Mouse (Mus musculus) frontal cortex, postnatal 25 days (tissue): Measurements from ENCODE around the gene Fgfr2.
A peak's percentile ranks its signal among the peaks of the same experiment; 100 is the strongest.

Experiments
- DNase-seq, 2 experiments: peaks; one replicate each; pipeline ENCODE4 v3.0.0; 2022; ENCODE audit warnings: low spot score in 2 of 2

Fgfr2 gene

GRCm38 (mm10) chr7:131551931-131552741 lies 1571.0 kb downstream of the Fgfr2 start:
- no peak for DNase-seq

- DNase-seq, result no peak
Measured at GRCm38 (mm10) chr7:131551471-131551870, 1571.7 kb downstream of the Fgfr2 start.

DNA sequence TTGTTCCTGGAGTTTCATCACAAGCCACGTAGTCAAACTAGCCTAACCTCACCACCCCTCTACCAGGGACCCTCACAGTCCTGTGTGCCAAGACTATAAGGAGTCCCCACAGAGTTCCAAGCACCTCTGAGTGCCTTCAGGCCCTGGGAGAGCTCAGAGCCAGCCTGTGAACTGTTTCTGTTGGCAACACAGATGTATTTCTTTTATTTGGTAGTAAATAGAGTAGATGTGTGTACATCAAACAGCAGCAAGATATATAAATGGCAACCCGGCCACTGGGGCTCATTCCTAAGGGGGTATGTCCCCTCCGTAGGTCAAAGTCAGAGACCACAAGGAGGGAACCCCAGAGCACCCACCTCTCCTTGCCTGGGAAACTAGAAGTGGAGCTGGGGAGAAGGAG lies 1574.7 kb downstream of the Fgfr2 start, which contains the start of gene Hmx2:
Gene Hmx2 (plus strand): TSS at position 301 of the 400 bp plus-strand sequence.
- DNase-seq, result no peak

GRCm38 (mm10) chr7:131547481-131547880 lies 1575.7 kb downstream of the Fgfr2 start:
- no peak for DNase-seq

GRCm38 (mm10) chr7:131546423-131546822 lies 1576.7 kb downstream of the Fgfr2 start:
- DNase-seq, result no peak

DNA sequence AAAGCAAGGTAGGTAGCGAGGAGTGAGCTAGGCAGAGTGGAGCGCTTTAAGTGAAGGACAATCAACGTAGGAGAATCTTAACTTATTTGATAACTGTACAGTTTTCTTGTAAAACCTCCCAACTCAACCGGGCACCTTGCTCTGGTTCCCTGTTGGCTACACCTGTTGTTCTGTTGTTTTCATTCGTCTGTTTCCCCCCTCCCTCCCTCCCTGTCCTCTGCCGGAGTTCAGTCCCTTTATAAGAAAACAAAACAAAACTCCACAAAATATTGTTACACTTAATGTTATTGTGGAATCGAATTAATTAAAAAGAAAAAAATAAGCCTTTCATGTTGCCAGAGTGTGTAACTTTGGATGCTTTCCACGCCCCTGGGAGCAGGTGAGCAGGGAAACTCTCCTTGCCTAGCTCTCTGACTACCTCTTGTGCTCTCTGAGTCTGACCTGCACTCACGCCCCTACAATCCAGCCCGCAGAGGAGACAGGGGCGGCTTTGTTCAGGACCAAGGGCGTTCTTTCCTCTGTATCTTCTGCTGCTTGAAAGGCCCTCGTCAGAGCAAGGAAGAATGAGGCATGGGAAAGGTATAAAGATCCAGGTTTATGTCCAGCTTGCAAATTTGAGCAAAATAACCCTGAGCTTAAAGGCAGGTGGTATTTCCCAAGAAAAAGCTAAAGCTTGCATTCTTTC lies 1577.3 kb downstream of the Fgfr2 start:
- no peak for DNase-seq

GRCm38 (mm10) chr7:131544871-131545270 lies 1578.3 kb downstream of the Fgfr2 start:
- no peak for DNase-seq

- DNase-seq, result no peak
Measured at GRCm38 (mm10) chr7:131543623-131544481, 1579.3 kb downstream of the Fgfr2 start.

DNA sequence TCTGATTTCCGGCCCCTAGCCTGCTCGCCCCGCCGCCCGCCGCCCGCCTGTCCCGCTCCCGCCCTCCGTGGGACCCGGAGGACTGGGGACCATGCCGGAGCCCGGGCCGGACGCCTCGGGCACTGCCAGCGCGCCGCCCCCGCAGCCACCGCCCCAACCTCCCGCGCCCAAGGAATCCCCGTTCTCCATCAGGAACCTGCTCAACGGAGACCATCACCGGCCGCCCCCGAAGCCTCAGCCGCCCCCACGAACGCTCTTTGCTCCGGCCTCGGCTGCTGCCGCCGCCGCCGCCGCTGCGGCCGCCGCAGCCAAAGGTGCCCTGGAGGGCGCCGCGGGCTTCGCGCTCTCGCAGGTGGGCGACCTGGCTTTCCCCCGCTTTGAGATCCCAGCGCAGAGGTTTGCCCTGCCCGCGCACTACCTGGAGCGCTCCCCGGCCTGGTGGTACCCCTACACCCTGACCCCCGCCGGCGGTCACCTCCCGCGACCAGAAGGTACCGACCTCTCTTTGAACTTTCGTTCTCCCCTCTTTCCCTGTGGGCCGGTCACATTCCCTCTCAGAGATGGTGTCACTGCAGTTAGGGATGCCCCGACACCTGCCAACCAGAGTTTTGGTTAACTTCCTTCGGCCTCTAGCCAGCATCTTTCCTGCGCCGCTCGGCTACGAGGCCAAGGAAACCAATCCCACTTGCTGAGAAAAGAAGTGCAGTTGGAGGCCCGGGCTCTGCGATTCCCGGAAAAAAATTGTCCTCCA lies 1580.1 kb downstream of the Fgfr2 start:
- DNase-seq, result no peak

- no peak for DNase-seq
Measured at GRCm38 (mm10) chr7:131542115-131542871, 1580.9 kb downstream of the Fgfr2 start, which contains the start of gene Hmx3. Gene Hmx3, plus strand, starts transcription at chr7:131542867.

DNA sequence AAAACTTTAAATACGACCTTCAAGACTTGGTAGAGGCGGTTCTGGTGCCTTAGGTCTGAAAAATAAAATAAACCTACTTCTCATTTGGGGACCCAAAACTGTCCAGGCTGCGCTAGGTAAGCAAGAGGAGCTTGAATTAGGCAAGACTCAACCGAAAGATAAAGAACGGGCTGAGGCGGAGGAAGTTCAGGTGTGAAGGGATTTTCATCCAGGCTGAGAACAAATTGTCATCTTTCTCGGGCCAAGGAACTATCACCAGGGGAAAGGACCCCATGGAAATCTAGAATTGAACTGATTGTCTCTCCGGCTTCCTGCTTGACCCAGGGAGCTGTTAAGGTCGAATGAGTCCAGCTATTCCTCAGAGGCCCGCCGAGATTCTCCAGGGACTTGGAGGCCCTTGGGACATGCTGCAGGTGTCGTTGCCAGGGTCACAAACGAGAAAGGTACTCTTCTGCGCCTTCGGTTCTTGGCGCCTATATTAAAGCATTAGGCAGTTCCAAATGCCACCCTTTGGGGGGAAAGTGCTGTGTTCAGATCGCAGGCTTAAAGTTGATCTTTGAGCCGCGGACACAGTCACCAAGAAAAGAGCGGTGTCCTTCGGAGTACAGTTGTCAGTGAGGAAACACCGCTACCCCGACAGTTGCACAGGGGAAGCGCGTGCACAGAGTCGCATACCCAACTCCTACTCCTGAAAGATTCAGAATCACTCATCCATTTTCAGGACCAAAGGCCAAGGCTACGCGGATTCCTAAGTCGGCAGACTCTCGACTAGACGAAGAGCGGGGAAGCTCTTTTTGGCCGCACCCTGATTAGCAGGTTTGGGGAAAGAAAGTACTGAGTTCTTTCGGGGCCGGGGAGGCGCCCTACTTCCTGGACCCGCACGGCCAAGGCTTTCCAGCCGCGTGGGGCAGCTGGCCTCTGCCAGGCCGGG lies 1581.7 kb downstream of the Fgfr2 start:
- DNase-seq, result no peak

DNA sequence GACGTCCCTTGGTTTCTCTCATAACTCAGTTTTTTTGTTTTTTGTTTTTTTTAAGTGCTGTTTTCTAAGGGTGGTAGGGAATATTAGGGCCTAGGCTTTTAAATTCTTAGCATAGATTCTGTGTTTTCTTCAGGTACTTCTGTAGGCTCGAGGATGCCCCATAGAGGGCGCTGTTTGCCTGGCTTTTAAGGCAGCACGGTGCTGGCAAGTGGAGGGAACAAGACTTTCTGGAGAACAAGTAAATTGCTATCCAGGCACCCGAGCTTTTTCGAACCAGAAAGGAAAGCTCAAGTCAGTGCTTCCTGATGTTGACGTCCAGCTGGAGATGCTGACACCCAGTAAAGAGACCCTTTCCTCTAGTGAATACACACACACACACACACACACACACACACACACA lies 1583.2 kb downstream of the Fgfr2 start:
- DNase-seq, result peak; percentile 78 to 79

- DNase-seq, result no peak
Measured at GRCm38 (mm10) chr7:131503739-131504138, 1619.4 kb downstream of the Fgfr2 start.

DNA sequence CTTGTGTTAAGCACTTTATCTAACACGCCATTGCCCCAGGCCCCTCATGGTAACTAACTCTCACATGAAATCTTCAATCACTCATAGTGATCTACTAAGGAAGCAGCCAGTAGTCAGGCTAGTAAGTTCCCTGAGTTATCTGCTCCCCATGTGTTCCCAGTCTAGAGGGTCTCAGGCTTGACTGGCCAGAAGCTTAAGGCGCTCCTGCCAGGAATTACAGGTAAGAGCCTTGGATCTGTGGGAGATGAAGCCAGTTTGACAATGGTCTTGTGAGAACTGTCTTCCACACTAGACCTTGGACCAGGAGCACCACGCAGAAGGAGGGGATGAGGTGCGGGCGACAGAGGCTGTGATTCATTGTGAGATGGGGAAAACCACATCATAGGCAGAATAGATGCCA lies 1644.7 kb downstream of the Fgfr2 start:
- DNase-seq, result no peak

DNA sequence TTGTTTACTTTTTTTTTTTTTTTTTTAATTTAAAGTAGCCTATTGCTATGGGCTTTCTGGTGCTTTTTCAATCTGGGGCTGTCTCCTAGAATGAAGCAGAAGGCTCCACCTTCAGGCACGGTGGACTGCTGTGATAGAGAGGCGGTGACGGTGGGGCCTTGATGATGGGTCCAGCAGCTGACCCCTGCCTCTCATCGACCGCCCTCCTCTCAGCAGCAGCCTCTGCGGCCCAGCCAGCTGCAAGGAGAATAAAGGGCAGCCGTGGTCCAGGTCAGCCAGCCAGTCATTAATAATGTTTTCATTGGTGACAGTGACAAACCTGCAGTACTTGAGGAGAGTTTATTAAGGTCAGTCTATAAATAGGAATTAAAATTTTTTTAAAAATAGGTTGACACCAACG lies 1646.0 kb downstream of the Fgfr2 start:
- DNase-seq, result no peak

DNA sequence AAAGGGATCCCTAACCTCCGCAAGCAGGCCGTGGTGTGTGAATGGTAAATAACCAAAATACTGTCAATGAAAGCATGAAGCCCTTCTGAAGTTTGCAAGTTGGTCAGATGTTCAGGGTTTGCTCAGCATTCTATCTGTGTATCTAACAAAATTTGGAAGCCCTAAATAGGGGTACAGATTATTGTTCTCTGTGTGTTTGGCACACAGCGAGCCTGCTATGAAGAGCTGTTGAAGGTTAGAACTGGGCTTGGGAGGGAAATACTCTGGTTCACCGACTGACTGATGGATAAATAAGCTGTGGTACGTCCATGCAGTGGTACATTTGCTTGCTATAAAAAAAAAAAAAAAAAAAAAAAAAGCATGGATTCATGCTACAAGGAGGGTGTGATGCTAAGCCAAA lies 1651.6 kb downstream of the Fgfr2 start:
- DNase-seq, result no peak

DNA sequence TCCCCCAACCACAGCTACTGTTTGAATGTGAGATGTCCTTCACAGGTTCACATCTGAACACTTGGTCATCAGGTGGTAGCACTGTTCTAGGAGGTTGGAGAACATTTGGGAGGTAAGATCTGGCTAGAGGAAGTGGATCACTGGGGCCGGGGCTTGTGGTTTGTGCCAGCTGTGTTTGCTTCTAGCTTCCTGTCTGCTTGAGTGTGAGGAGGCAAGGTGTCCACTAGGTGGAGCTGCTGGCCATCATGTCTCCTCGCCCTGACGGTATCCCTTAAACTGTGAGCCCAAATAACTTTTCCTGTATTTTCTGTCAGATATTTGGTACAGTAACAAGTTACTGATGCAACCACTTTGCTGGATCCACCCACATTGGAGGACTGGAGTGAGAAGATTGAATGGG lies 1653.6 kb downstream of the Fgfr2 start:
- no peak for DNase-seq

- DNase-seq, result no peak
Measured at GRCm38 (mm10) chr7:131467312-131467711, 1655.8 kb downstream of the Fgfr2 start.

- DNase-seq, result no peak
Measured at GRCm38 (mm10) chr7:131465735-131466134, 1657.4 kb downstream of the Fgfr2 start.
